Mouse (Mus musculus) spleen, adult 2 months (tissue): ENCODE results near the gene Cdhr4. TPM values are rescaled to one million over a fixed set of nuclear protein-coding genes. Genes with fewer than 3 reads are reported as not detected.

ENCODE experiments used
- DNase-seq, 2 experiments: peaks; one replicate each; pipeline versions ENCODE4 v3.0.0 to v3.0.0-alpha.2; 2012 to 2021; ENCODE audit warnings: low spot score in 2 of 2, low read depth in 1 of 2
- H3K27ac ChIP-seq: fragments of 200-500 bp; 2 replicates; pipeline ENCODE4 v1.5.1; 2012; ENCODE audit warnings: low read length, inconsistent platforms; ENCODE audit not compliant: insufficient read depth
- H3K27me3 ChIP-seq: fragments of 200-500 bp; 2 replicates; pipeline ENCODE4 v1.6.1; 2012; ENCODE audit warnings: mild to moderate bottlenecking, moderate library complexity, low read length, inconsistent platforms; ENCODE audit not compliant: control insufficient read depth, insufficient read depth
- H3K36me3 ChIP-seq: fragments of 200-500 bp; 2 replicates; pipeline ENCODE4 v1.6.1; 2012; ENCODE audit warnings: mild to moderate bottlenecking, low read length, inconsistent platforms; ENCODE audit not compliant: control insufficient read depth, insufficient read depth
- H3K4me1 ChIP-seq: fragments of 200-500 bp; 2 replicates; pipeline ENCODE4 v1.6.1; 2011; ENCODE audit warnings: inconsistent platforms; ENCODE audit not compliant: control insufficient read depth, insufficient read depth, insufficient read length
- H3K4me3 ChIP-seq: fragments of 200-500 bp; 2 replicates; pipeline ENCODE4 v1.5.1; 2011; ENCODE audit warnings: mild to moderate bottlenecking, inconsistent platforms; ENCODE audit not compliant: insufficient read depth, insufficient read length; ENCODE audit errors: extremely low read depth
- CTCF ChIP-seq: fragments of 200-500 bp; IDR thresholded peaks from 2 replicates; pipeline ENCODE4 v1.5.1; 2011; ENCODE audit warnings: mild to moderate bottlenecking, inconsistent platforms; ENCODE audit not compliant: insufficient read depth, insufficient read length, insufficient replicate concordance; ENCODE audit errors: extremely low read depth
- POLR2A ChIP-seq: fragments of 200-500 bp; IDR thresholded peaks from 2 replicates; pipeline ENCODE4 v1.6.1; 2011; ENCODE audit warnings: low read depth, low read length, inconsistent platforms
- WGBS: fragments of 180-500 bp; shearing (Covaris S2); methylation state at CpG from one replicate; pipeline ENCODE4 v1.1.7; 2018; 5-methylcytosine and 5-hydroxymethylcytosine counted together
- polyA plus RNA-seq: library from polyadenylated mRNA; depleted of rRNA; stranded (reverse); fragments of >200 nt; gene quantifications from 2 replicates; pipeline ENCODE4 v1.2.3, GENCODE M21; 2012

The Cdhr4 gene
- polyA plus RNA-seq, 1 experiment, result 2.9 TPM

DNA sequence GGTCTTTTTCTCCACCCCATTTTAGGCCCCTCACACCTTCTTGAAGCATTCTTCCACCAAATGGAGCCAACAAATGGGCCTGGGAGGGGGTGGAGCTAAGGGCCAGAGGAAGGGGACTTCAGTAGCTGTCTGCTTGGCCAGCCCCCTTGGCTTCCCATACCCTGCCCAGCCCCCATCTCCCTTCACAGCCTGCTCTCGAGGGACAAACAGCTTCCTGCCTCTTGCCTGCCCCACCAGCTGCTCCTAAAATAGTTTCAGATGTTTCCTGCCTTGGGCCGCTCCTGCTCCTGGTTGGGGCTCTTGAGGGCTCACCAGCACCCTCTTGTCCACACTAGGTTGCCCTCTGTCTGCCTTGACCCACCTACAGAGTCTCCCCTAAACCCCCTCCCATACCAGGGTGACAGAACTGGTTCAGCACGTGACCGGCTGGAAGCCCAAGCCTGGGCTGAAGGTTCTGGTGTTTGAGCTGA is 8.8 kb upstream of the Cdhr4 start:
- WGBS, result 16% methylated on average over 4 of the region's 4 CpGs
- TF ChIP-seq POLR2A (no peak), CTCF (no peak)
- no peak overlapping the region for H3K4me3 ChIP-seq
- DNase-seq, result peak in 1 of 2 experiments; percentile 59
- H3K36me3 ChIP-seq, result peaks cover 27% of the 10 kb centered on the region
- H3K4me1 ChIP-seq, result peaks cover 34% of the 10 kb centered on the region
- H3K27me3 ChIP-seq, result no peaks in the 10 kb centered on the region
- peak overlapping the region; percentile 83 for H3K27ac ChIP-seq

DNA sequence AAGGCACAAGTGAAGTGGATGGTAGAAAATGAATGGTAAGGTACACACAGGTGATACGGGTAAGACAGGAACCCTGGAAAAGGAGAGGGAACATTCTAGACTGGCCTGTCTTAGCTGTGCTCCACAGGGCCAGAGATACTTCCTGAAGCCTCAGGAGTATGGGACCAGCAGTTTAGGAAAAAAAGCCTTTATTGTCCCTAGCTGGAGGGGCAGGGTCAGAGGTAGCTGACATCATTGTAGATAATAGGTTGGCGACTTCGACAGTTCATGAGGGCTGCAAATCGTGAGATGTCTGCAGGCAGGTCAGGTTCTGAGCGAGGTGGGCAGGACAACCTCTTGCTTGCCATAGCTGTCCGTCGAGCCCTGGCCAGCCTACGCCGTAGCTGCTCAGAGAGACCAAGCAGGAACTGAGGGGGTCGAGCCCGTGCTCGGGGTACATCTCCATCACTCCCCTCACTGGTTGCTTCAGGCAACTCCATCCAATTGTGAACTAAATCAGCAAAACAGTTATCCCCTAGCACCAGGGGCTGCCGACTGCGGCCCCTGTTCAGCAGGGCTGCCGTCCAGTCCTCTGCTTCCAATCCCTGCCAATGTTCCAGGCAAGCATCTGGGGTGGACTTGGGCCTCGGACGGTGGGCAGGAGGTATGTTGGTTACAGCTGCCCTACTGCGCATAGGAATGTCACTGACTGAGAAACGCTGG is 8.1 kb upstream of the Cdhr4 start:
- TF ChIP-seq POLR2A (no peak), CTCF (no peak)
- DNase-seq, result no peak
- no peaks in the 10 kb centered on the region for H3K27me3 ChIP-seq
- peak overlapping the region; percentile 83 for H3K27ac ChIP-seq
- H3K4me1 ChIP-seq, result peaks cover 34% of the 10 kb centered on the region
- H3K36me3 ChIP-seq, result peaks cover 20% of the 10 kb centered on the region
- peak overlapping the region; percentile 79; the same call in 1 of the 2 replicates for H3K4me3 ChIP-seq
- 32% methylated on average over 19 of the region's 19 CpGs for WGBS

DNA sequence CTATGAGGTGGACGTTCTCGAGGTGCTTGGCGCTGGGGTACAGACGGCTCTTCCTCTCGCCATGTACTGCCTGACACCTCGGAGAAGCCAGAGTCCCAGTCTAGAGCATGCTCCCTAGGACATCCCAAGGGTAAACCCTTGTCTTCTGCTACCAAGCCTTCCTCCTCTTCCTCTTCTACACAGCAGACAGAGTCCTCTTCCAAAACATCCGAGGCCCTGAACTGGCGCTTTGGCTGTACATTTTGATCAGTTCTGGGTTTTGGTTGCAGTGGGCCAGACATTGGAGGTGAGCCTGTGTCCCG is 7.6 kb upstream of the Cdhr4 start:
- DNase-seq, result no peak
- TF ChIP-seq POLR2A (no peak), CTCF (no peak)
- Histone ChIP-seq H3K27ac (peak overlapping the region; percentile 82), H3K4me3 (peak overlapping the region; percentile 79; the same call in 1 of the 2 replicates), H3K36me3 (peaks cover 15% of the 10 kb centered on the region), H3K4me1 (peaks cover 34% of the 10 kb centered on the region), H3K27me3 (no peaks in the 10 kb centered on the region)
- 23% methylated on average over 9 of the region's 9 CpGs for WGBS

DNA sequence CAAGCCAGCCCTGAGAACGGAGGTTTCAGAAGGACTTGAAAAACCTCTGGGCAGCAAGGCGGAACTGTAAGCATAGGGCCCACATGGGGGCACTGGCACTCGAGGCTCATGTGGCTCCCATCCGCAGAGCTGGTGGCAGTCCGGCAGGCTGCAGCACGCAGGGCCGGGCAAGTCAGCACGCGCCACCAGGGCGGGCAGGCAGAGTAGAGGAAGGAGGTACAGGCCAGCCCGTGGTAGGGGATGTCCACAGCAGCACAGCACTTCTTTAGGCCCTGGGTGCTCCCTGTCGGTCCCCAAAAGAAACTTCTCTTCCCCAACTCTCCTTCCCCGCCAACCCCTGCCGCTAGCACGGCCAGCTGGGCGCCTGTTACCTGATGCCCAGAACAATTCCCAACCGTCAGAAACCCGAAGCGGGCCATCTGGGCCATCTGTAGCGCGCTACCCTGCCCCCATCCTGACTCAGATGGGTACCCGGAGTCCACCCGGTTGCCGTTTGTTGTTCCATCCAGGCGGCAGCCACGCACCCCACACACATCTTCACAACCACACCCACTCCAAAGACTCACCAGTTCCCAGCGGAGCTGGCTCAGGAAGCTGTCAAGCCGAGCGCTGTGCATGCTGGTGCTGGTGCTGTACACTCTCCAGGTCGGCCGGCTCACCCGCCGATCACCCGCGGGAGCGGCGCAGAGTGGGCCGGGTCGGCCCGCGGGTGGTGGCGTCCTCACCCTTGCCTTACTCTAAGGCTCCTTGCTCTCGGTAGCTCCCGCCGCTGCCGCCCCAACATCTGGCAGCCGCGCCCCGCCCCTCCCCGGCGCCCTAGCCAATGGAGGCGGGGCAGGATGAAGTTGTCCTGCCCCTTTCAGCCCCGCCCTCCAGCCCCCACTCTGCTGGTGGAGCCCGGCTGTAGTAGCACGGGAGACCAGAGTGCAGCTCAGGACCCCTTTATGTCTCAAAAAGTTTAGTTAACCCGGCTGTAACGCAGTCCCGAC is 6.9 kb upstream of the Cdhr4 start, which contains the start of gene Inka1:
Inka1 (minus strand) TSS at position 749 of the 989 bp plus-strand sequence.
- no peak for TF ChIP-seq CTCF
- TF ChIP-seq POLR2A, result peak; percentile 31
- H3K4me3 ChIP-seq, result peak within 1 kb of the TSS; percentile 79
- WGBS, result 1% methylated on average over 57 of the region's 58 CpGs
- peak; percentile 70 to 90 for DNase-seq
- H3K36me3 ChIP-seq, result peaks cover 12% of the 10 kb centered on the region
- H3K27ac ChIP-seq, result peak within 1 kb of the TSS; percentile 82
- peaks cover 34% of the 10 kb centered on the region for H3K4me1 ChIP-seq
- no peaks in the 10 kb centered on the region for H3K27me3 ChIP-seq

DNA sequence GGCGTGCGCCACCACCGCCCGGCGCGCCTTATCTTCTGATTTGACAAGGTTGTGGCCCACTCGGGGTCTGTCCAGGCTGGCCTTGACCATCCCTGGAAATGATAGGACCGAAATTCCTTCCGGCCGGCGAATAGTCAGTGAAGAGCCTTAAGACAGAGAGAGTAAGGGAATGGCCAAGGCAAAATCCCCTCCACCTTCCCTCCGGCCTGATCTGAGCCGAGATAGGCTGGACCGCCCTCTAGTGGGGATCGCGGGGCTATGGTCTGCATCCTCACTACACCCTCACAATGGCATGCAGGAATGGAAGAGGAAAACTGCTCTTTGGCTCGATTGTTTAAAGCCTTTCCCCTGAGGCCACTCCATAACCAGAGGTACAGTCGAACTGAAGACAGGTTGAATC is 5.9 kb upstream of the Cdhr4 start:
- Histone ChIP-seq H3K4me1 (peaks cover 34% of the 10 kb centered on the region), H3K27me3 (no peaks in the 10 kb centered on the region), H3K4me3 (peak overlapping the region; percentile 79; the same call in 1 of the 2 replicates), H3K36me3 (peaks cover 5% of the 10 kb centered on the region), H3K27ac (no peak overlapping the region)
- peak; percentile 63 to 83 for DNase-seq
- 1% methylated on average over 18 of the region's 18 CpGs for WGBS
- TF ChIP-seq CTCF (peak; percentile 92), POLR2A (no peak)

DNA sequence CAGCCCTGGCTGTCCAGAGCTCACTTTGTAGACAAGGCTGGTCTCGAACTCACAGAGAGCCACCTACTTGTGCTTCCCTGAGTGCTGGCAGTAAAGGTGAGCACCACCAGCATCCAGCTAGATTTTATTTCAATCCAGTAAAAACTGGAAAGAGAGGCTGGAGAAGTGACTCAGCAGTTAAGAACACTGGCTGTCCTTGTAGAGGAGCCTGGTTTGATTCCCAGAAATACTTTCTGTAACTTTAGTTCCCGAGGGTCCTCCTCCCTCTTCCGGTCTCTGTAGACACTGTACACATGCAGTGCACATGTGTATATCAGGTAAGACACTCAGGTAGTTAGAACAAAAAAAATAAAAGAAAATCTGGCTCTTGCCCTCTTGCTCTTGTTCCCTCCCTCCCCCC is 4.3 kb upstream of the Cdhr4 start:
- H3K27ac ChIP-seq, result no peak overlapping the region
- no peaks in the 10 kb centered on the region for H3K27me3 ChIP-seq
- WGBS, result 59% methylated on average over 3 of the region's 3 CpGs
- H3K4me3 ChIP-seq, result no peak overlapping the region
- H3K36me3 ChIP-seq, result 0 out of 2 replicates have a peak, but pooled peaks cover 1% of the 10 kb centered on the region
- peaks cover 22% of the 10 kb centered on the region for H3K4me1 ChIP-seq
- DNase-seq, result no peak
- TF ChIP-seq CTCF (no peak), POLR2A (no peak)
